Mouse (Mus musculus): ENCODE measurements at regions not wholly inside any gene's neighbourhood (a gene's known extent, or its start where the extent isn't known, plus 50 kb on each side); places are given as distances from the start of the nearest gene placed in this dataset.

GRCm38 (mm10) chr5:18436099-18436748 lies 76.1 kb upstream of the Gnai1 start:
- in situ Hi-C loops (cut with MboI; ENCODE audit: low pct_unique_long_range_greater_than_20kb in 1 of 2, low sequenced_read_pairs in 2 of 2, unreplicated experiment in 1 of 2) = loop anchor here in 1 of 2 experiments (25.0 kb wide), 1 partner anchor 624 kb away; no protein-coding TSS in a partner anchor

- in situ Hi-C loops (cut with MboI; ENCODE audit: low pct_unique_long_range_greater_than_20kb in 1 of 2, low sequenced_read_pairs in 2 of 2, unreplicated experiment in 1 of 2) = loop anchor here in 1 of 2 experiments (25.0 kb wide), 1 partner anchor 622 kb away; no protein-coding TSS in a partner anchor
These were observed 74.1 kb upstream of the Gnai1 start for GRCm38 (mm10) chr5:18434245-18434644.

- in situ Hi-C loops (cut with MboI; ENCODE audit: low pct_unique_long_range_greater_than_20kb in 1 of 2, low sequenced_read_pairs in 2 of 2, unreplicated experiment in 1 of 2) = loop anchor here in 1 of 2 experiments (25.0 kb wide), 1 partner anchor 621 kb away; no protein-coding TSS in a partner anchor
These were observed 73.1 kb upstream of the Gnai1 start for GRCm38 (mm10) chr5:18433287-18433686.

DNA sequence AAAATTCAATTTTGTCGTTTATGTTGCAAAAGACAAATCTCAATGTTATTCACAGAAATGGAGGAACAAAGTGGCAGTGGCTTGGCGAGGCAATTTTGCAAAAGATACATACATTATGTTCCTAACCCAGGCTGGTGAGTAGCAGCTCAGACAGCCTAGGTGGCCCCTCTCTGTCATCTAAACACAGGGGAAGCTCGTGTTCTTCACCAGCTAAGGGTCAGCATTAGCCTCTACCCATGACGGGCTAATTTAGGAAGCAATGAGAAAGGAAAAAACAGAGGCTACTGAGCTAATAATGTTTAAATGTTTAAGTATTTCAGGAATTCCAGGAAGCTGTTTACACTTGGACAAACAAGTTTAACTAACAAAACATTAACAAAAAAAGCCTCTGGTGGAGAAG lies 64.9 kb upstream of the Gnai1 start:
- in situ Hi-C loops (cut with MboI; ENCODE audit: low pct_unique_long_range_greater_than_20kb in 1 of 2, low sequenced_read_pairs in 2 of 2, unreplicated experiment in 1 of 2) = loop anchor here in 1 of 2 experiments (25.0 kb wide), 1 partner anchor 613 kb away; no protein-coding TSS in a partner anchor

DNA sequence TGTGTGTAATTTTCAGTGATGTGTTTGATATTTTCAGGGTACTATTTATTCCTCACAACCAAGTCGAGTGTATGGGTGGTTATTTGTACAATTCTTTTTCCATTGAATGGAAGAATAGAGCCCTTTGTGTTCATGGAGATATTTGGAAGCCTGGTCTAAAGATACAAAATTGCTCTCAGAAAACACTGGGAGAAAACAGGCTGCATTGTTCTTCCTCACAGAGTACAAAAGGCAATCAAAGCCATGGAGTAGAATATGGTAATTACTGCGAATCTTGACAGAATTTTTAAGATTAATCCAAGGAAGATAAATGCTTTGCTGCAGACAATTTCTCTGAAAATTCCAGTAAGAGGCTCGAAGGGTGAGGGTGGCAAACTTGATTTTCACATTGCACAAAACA lies 54.7 kb upstream of the Gnai1 start:
- in situ Hi-C loops (cut with MboI; ENCODE audit: low pct_unique_long_range_greater_than_20kb in 1 of 2, low sequenced_read_pairs in 2 of 2, unreplicated experiment in 1 of 2) = no loop called here

All from mouse embryonic stem cell (cell line).